Mouse (Mus musculus) 3134 (cell line): ENCODE measurements at regions not wholly inside any gene's neighbourhood (a gene's known extent, or its start where the extent isn't known, plus 50 kb on each side); places are given as distances from the start of the nearest gene placed in this dataset.

ENCODE experiments used
- DNase-seq: peaks from one replicate; pipeline ENCODE4 v3.0.0-alpha.2; 2011; ENCODE audit warnings: low spot score; ENCODE audit not compliant: insufficient read length; ENCODE audit errors: extremely low read depth

- no peak for DNase-seq
These were observed 171.8 kb upstream of the Rnf219 start for GRCm38 (mm10) chr14:104694174-104694803.

GRCm38 (mm10) chr14:104692616-104693015 is 170.2 kb upstream of the Rnf219 start:
- DNase-seq, result no peak

GRCm38 (mm10) chr14:104688440-104688839 is 166.0 kb upstream of the Rnf219 start:
- DNase-seq, result no peak

GRCm38 (mm10) chr14:104676810-104677209 is 154.4 kb upstream of the Rnf219 start:
- DNase-seq, result no peak

GRCm38 (mm10) chr14:104661696-104662095 is 139.3 kb upstream of the Rnf219 start:
- DNase-seq, result no peak

GRCm38 (mm10) chr14:104658751-104659150 is 136.3 kb upstream of the Rnf219 start:
- DNase-seq, result no peak

GRCm38 (mm10) chr14:104649980-104650379 is 127.5 kb upstream of the Rnf219 start:
- DNase-seq, result no peak

- no peak for DNase-seq
These were observed 122.2 kb upstream of the Rnf219 start for GRCm38 (mm10) chr14:104644626-104645025.

- DNase-seq, result no peak
These were observed 120.3 kb upstream of the Rnf219 start for GRCm38 (mm10) chr14:104642783-104643182.

- no peak for DNase-seq
These were observed 116.9 kb upstream of the Rnf219 start for GRCm38 (mm10) chr14:104639300-104639699.

- DNase-seq, result no peak
These were observed 89.0 kb upstream of the Rnf219 start for GRCm38 (mm10) chr14:104611467-104611866.

GRCm38 (mm10) chr14:104610378-104610777 is 87.9 kb upstream of the Rnf219 start:
- no peak for DNase-seq

GRCm38 (mm10) chr14:104594851-104595250 is 72.4 kb upstream of the Rnf219 start:
- DNase-seq, result no peak
